Mouse (Mus musculus) thymus, postnatal 0 days (tissue): Measurements from ENCODE around the gene Zmat5. TPM values are rescaled to one million over a fixed set of nuclear protein-coding genes. Genes with fewer than 3 reads are reported as not detected.

Experiments
- DNase-seq: peaks from one replicate; pipeline ENCODE4 v3.0.0-alpha.2; 2015; ENCODE audit warnings: low spot score
- polyA plus RNA-seq: library from polyadenylated mRNA; unstranded; fragments of >200 nt; fragmentation: Nextera tagmentation; extraction: Ambion mirVana; gene quantifications from 2 replicates; pipeline ENCODE4 v1.2.1, GENCODE M21; 2015

Gene Zmat5
- polyA plus RNA-seq, 1 experiment from 2014 or later = 91.0 TPM

- DNase-seq = no peak
Observed at GRCm38 (mm10) chr11:4769881-4770280, 65.4 kb downstream of the Zmat5 start.

DNA sequence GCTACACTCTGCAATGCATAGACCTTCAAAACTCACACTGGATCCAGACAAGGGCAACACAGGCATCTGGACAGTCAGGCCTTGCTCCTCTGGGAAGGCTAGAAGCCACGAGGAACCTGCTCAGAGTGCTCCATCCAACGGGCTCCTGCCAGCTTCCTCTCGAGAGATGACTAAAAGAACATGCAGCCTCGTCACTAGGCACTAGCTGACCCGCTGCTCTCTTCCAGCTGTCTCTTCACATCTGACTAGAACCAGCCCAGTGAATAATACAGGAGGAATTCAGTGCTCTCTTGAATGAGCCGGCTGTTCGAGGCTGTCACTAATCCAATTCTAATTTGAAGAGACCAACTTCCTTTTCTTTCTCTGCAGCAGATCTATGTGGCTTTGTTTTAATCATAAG, 67.3 kb downstream of the Zmat5 start:
- no peak for DNase-seq

- DNase-seq = peak; percentile 47
Observed at GRCm38 (mm10) chr11:4772925-4773324, 68.4 kb downstream of the Zmat5 start.

- DNase-seq = no peak
Observed at GRCm38 (mm10) chr11:4780927-4781326, 76.4 kb downstream of the Zmat5 start.

DNA sequence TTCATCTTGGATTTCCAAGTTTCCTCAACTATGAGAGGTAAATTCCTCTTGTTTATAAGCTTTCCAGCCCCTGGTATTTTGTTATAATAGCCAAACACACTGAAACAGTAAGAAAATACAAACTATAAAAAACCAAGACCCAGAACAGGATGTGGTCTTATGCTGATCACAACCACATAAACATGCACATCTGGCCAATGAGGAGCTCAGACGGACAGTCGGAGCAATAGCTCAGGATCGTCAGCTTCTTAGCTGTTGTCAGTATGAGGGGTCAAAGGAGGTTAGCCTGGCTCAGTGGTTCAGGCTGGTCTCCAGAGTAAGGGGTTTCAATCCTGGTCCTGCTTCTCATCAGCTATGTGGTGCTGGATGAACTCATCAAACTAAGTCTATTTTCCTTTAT, 78.6 kb downstream of the Zmat5 start:
- no peak for DNase-seq

DNA sequence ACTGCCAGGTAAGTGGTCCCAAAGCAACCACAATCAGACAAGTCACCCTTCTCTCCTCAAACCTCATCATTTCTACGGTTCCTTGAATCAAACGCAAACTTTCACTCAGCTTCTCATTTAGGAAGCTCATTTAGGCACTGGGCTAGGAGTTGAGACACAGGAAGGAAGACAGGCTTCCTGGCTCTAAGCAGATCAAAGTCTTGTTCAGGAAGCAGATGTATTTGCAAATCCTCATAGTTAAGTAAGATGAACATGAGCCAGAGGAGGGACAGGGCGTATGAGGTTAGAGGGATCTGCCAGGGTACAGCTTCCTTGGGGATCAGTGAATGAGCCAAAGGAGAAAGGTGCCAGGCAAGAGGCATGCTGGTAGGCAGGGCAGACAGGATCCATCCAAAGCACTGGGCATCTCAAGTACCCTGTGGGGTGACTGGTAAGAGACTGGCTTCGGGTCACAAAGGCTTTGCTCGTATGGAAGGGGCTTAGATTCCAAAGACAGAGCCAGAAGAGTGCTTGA, 80.2 kb downstream of the Zmat5 start:
- DNase-seq = peak; percentile 25

Other genes starting within 250 kb of the Zmat5 start
- 23.4 and 23.6 TPM in 2 replicates for gene Mtmr3, start 109.8 kb upstream of the Zmat5 start, polyA plus RNA-seq
- not detected in 2 replicates for gene Gm11032, start 84.6 kb upstream of the Zmat5 start, polyA plus RNA-seq
- 27.3 and 27.4 TPM in 2 replicates for gene Ascc2, start 66.9 kb upstream of the Zmat5 start, polyA plus RNA-seq
- gene Uqcr10, start 336 bp upstream of the Zmat5 start, polyA plus RNA-seq = 1,084 and 1,132 TPM in 2 replicates
- gene Cabp7, start 42.1 kb downstream of the Zmat5 start, polyA plus RNA-seq = 0.16 and 0.17 TPM in 2 replicates
- gene Nf2, start 144.9 kb downstream of the Zmat5 start, polyA plus RNA-seq = 25.5 and 28.3 TPM in 2 replicates
- gene Nipsnap1, start 169.3 kb downstream of the Zmat5 start, polyA plus RNA-seq = 46.8 and 50.8 TPM in 2 replicates
- 35.4 and 37.7 TPM in 2 replicates for gene Thoc5, start 190.6 kb downstream of the Zmat5 start, polyA plus RNA-seq
- 3.1 and 3.9 TPM in 2 replicates for gene Nefh, start 243.4 kb downstream of the Zmat5 start, polyA plus RNA-seq